In genomic region chr8:111746582-111747465, GRCm38 (mm10) we compare ENCODE assay signal across 11 mouse cellular contexts. TPM values are rescaled to one million over a fixed set of nuclear protein-coding genes. Genes with fewer than 3 reads are reported as not detected.
DNase-seq lines count a peak whose midpoint lies in the region; ATAC-seq lines count a peak whose summit lies in the region.
"Had no signal": no experiment of that assay in that cellular context is flagged by ENCODE, and none has a peak within 500 bp of the region (broad histone marks: within the 10 kb centered on the region; RNA-seq: fewer than 3 reads in every experiment).

No protein-coding gene starts in this region.

- H3K4me1 ChIP-seq in forebrain, embryonic 11.5 days (replicated peaks; ENCODE audit: control insufficient read depth, insufficient read depth, low read length), result peaks cover 18% of the 10 kb centered on the region
- H3K4me1 ChIP-seq in forebrain, embryonic 12.5 days, result peaks cover 38% of the 10 kb centered on the region
- peaks cover 23% of the 10 kb centered on the region for H3K4me1 ChIP-seq in liver, embryonic 15.5 days (replicated peaks)
- H3K4me1 ChIP-seq in stomach, embryonic 16.5 days (ENCODE audit: control insufficient read depth, insufficient read depth, low read length), result peaks cover 42% of the 10 kb centered on the region

- WGBS in forebrain, embryonic 11.5 days, result 82% methylated on average over 13 of the region's 13 CpGs
- 89% methylated on average over 13 of the region's 13 CpGs for WGBS in forebrain, embryonic 12.5 days
- WGBS in liver, embryonic 15.5 days (ENCODE audit: insufficient replicate concordance), result 41% methylated on average over 13 of the region's 13 CpGs
- WGBS in stomach, embryonic 16.5 days, result 55% methylated on average over 13 of the region's 13 CpGs

- no peaks in the 10 kb centered on the region for H3K27me3 ChIP-seq in forebrain, embryonic 11.5 days (ENCODE audit: control insufficient read depth, insufficient read depth, low read length)
- H3K27me3 ChIP-seq in forebrain, embryonic 12.5 days, result 0 out of 2 replicates have a peak, but pooled peaks cover 6% of the 10 kb centered on the region
- peaks cover 54% of the 10 kb centered on the region for H3K27me3 ChIP-seq in liver, embryonic 15.5 days
- H3K27me3 ChIP-seq in stomach, embryonic 16.5 days (ENCODE audit: control insufficient read depth, insufficient read depth, low read length), result no peaks in the 10 kb centered on the region

- H3K4me3 ChIP-seq in forebrain, embryonic 11.5 days (ENCODE audit: low read depth, low read length), result no peak overlapping the region
- H3K4me3 ChIP-seq in forebrain, embryonic 12.5 days (replicated peaks), result no peak overlapping the region
- H3K4me3 ChIP-seq in liver, embryonic 15.5 days (replicated peaks), result no peak overlapping the region
- no peak overlapping the region for H3K4me3 ChIP-seq in stomach, embryonic 16.5 days (replicated peaks; ENCODE audit: low read length)

- no peak overlapping the region for H3K27ac ChIP-seq in forebrain, embryonic 11.5 days (ENCODE audit: low read depth, low read length)
- no peak overlapping the region for H3K27ac ChIP-seq in forebrain, embryonic 12.5 days
- H3K27ac ChIP-seq in liver, embryonic 15.5 days (replicated peaks), result 0 out of 2 replicates have a peak overlapping the region, but pooled peaks have one; percentile 42
- peak overlapping the region; percentile 90 for H3K27ac ChIP-seq in stomach, embryonic 16.5 days (ENCODE audit: low read length)

- H3K9ac ChIP-seq in forebrain, embryonic 11.5 days (ENCODE audit: low read length), result no peak overlapping the region
- H3K9ac ChIP-seq in forebrain, embryonic 12.5 days, result no peak overlapping the region
- no peak overlapping the region for H3K9ac ChIP-seq in liver, embryonic 15.5 days
- no peak overlapping the region for H3K9ac ChIP-seq in stomach, embryonic 16.5 days (ENCODE audit: low read length)

- no peak overlapping the region for H3K4me2 ChIP-seq in forebrain, embryonic 11.5 days (ENCODE audit: low read depth, low read length, severe bottlenecking)
- no peak overlapping the region for H3K4me2 ChIP-seq in forebrain, embryonic 12.5 days
- no peak overlapping the region for H3K4me2 ChIP-seq in liver, embryonic 15.5 days
- H3K4me2 ChIP-seq in stomach, embryonic 16.5 days (ENCODE audit: low read depth, low read length), result peak overlapping the region; percentile 49

- no peak for ATAC-seq in forebrain, embryonic 11.5 days (replicated peaks; ENCODE audit: low FRiP score)
- ATAC-seq in forebrain, embryonic 12.5 days (ENCODE audit: low FRiP score), result no peak
- ATAC-seq in liver, embryonic 15.5 days (ENCODE audit: insufficient read depth), result no peak
- no peak for ATAC-seq in stomach, embryonic 16.5 days (ENCODE audit: insufficient read depth, low FRiP score)

- no peaks in the 10 kb centered on the region for H3K9me3 ChIP-seq in forebrain, embryonic 11.5 days (ENCODE audit: control insufficient read depth, low read length)
- no peaks in the 10 kb centered on the region for H3K9me3 ChIP-seq in forebrain, embryonic 12.5 days
- no peaks in the 10 kb centered on the region for H3K9me3 ChIP-seq in liver, embryonic 15.5 days (replicated peaks)
- no peaks in the 10 kb centered on the region for H3K9me3 ChIP-seq in stomach, embryonic 16.5 days (replicated peaks; ENCODE audit: control insufficient read depth, low read length)
- H3K9me3 ChIP-seq: limb, embryonic 10.5 days had no signal

- peak; percentile 44 for DNase-seq in forebrain, embryonic 11.5 days (ENCODE audit: low spot score)
- no peak for DNase-seq in liver
- DNase-seq in adrenal gland, postnatal 25 days, result peak; percentile 65
- DNase-seq in urinary bladder, adult 2 months (ENCODE audit: low spot score), result no peak
- no peak for DNase-seq in left cerebral cortex, adult 8-10 months (ENCODE audit: low spot score in 2 of 2)
- DNase-seq: forebrain, postnatal 0 days had no signal

- no peaks in the 10 kb centered on the region for H3K36me3 ChIP-seq in forebrain, embryonic 11.5 days (ENCODE audit: control insufficient read depth, insufficient read depth, low read length)
- H3K36me3 ChIP-seq in forebrain, embryonic 12.5 days (replicated peaks), result no peaks in the 10 kb centered on the region
- no peaks in the 10 kb centered on the region for H3K36me3 ChIP-seq in liver, embryonic 15.5 days (replicated peaks)
- no peaks in the 10 kb centered on the region for H3K36me3 ChIP-seq in stomach, embryonic 16.5 days (ENCODE audit: control insufficient read depth, insufficient read depth, low read length)
- H3K36me3 ChIP-seq: limb, embryonic 10.5 days had no signal

RNA-seq across cellular contexts. Expression of gene Bcar1, which starts 3.2 kb away (rescaled TPM):
- 60.1 and 60.8 TPM in 2 replicates for polyA plus RNA-seq in forebrain, embryonic 11.5 days (2014; fragmentation: Nextera tagmentation; extraction: Ambion mirVana)
- 44.0 and 45.6 TPM in 2 replicates for polyA plus RNA-seq in forebrain, embryonic 12.5 days (2016; fragmentation: Nextera tagmentation; extraction: Ambion mirVana)
- polyA plus RNA-seq in liver, embryonic 15.5 days (2015; fragmentation: Nextera tagmentation; extraction: Ambion mirVana), result 7.8 and 10.2 TPM in 2 replicates
- total RNA-seq in adrenal gland, postnatal 25 days (2021), result 64.5 and 70.0 TPM in 2 replicates
- polyA plus RNA-seq in stomach, embryonic 16.5 days (2015; fragmentation: Nextera tagmentation; extraction: Ambion mirVana), result 38.5 and 44.6 TPM in 2 replicates
- polyA plus RNA-seq in urinary bladder, adult 2 months (2012; rRNA removed), result 40.1 and 42.5 TPM in 2 replicates
- total RNA-seq in left cerebral cortex, adult 8-10 months (2022), result 10 to 100 TPM; 49.4 to 54.6 (median 53.5) TPM

RNA-seq across cellular contexts. Expression of gene Ctrb1, which starts 56.0 kb away (rescaled TPM):
- not detected in 2 replicates for polyA plus RNA-seq in forebrain, embryonic 11.5 days (2014; fragmentation: Nextera tagmentation; extraction: Ambion mirVana)
- not detected in 2 replicates for polyA plus RNA-seq in forebrain, embryonic 12.5 days (2016; fragmentation: Nextera tagmentation; extraction: Ambion mirVana)
- 3.0 and 32.8 TPM in 2 replicates for polyA plus RNA-seq in liver, embryonic 15.5 days (2015; fragmentation: Nextera tagmentation; extraction: Ambion mirVana)
- not detected in 2 replicates for total RNA-seq in adrenal gland, postnatal 25 days (2021)
- polyA plus RNA-seq in stomach, embryonic 16.5 days (2015; fragmentation: Nextera tagmentation; extraction: Ambion mirVana), result 3,395 and 3,754 TPM in 2 replicates
- polyA plus RNA-seq in urinary bladder, adult 2 months (2012; rRNA removed), result 0.40 and 2.3 TPM in 2 replicates
- total RNA-seq in left cerebral cortex, adult 8-10 months (2022), result not detected
- total RNA-seq: forebrain, postnatal 0 days; hindbrain, postnatal 0 days had no signal
- polyA plus RNA-seq: forebrain, postnatal 0 days; hindbrain, postnatal 0 days; limb, embryonic 10.5 days had no signal

Comparison
In these comparisons a context has a peak if more than half of its experiments do, and no peak if none do; other contexts are left out.
1. DNase-seq: peak in forebrain, embryonic 11.5 days (single experiment) and adrenal gland, postnatal 25 days (single experiment); none in liver (single experiment), urinary bladder, adult 2 months (single experiment) and left cerebral cortex, adult 8-10 months (0 of 2).
2. H3K27ac ChIP-seq: peak in liver, embryonic 15.5 days (single experiment) and stomach, embryonic 16.5 days (single experiment); none in forebrain, embryonic 11.5 days (single experiment) and forebrain, embryonic 12.5 days (single experiment).
3. RNA of gene Ctrb1, which starts 56.0 kb away (polyA plus RNA-seq): 3,395 to 3,754 TPM in stomach, embryonic 16.5 days; 3.0 to 32.8 TPM in liver, embryonic 15.5 days, 0.40 to 2.3 TPM in urinary bladder, adult 2 months, not detected in forebrain, embryonic 11.5 days and not detected in forebrain, embryonic 12.5 days; every median in the first group is over 100 times any median in the second.